Mouse (Mus musculus) lung, embryonic 16.5 days (tissue): ENCODE measurements around the gene Ubl5. TPM values are rescaled to one million over a fixed set of nuclear protein-coding genes. Genes with fewer than 3 reads are reported as not detected.
A peak's percentile ranks its signal among the peaks of the same experiment; 100 is the strongest.
"Not testable (repeated sequence)": the region's sequence is repeated elsewhere in the genome, so short reads cannot be mapped to it uniquely, and the experiment has no call there.

Experiments used
- ATAC-seq: fragments of 200-750 bp; cut with Nextera tagmentation; 2 replicates; pipeline ENCODE4 v1.8.0; 2017; ENCODE audit warnings: low read depth, mild to moderate bottlenecking, moderate library complexity
- H3K27ac ChIP-seq: fragments of 300-500 bp; sonication (generic); 2 replicates; pipeline ENCODE4 v1.5.1; 2014; ENCODE audit warnings: mild to moderate bottlenecking, control low read depth, low read length
- H3K27me3 ChIP-seq: fragments of 300-500 bp; sonication (generic); 2 replicates; pipeline ENCODE4 v1.6.1; 2014; ENCODE audit warnings: low read depth, low read length, mixed read lengths; ENCODE audit not compliant: control insufficient read depth, insufficient read depth
- H3K36me3 ChIP-seq: fragments of 300-500 bp; sonication (generic); 2 replicates; pipeline ENCODE4 v1.6.1; 2014; ENCODE audit warnings: low read length; ENCODE audit not compliant: control insufficient read depth, insufficient read depth
- H3K4me1 ChIP-seq: fragments of 300-500 bp; sonication (generic); replicated peaks from 2 replicates; pipeline ENCODE4 v1.6.1; 2014; ENCODE audit warnings: low read length, mixed read lengths; ENCODE audit not compliant: control insufficient read depth, insufficient read depth
- H3K4me2 ChIP-seq: fragments of 300-500 bp; sonication (generic); 2 replicates; pipeline ENCODE4 v1.6.1; 2014; ENCODE audit warnings: low read depth, low read length, control low read depth
- H3K4me3 ChIP-seq: fragments of 300-500 bp; sonication (generic); 2 replicates; pipeline ENCODE4 v1.5.1; 2014; ENCODE audit warnings: mild to moderate bottlenecking, low read length, control low read depth
- H3K9ac ChIP-seq: fragments of 300-500 bp; sonication (generic); 2 replicates; pipeline ENCODE4 v1.6.1; 2014; ENCODE audit warnings: low read length, control low read depth
- H3K9me3 ChIP-seq: fragments of 300-500 bp; sonication (generic); 2 replicates; pipeline ENCODE4 v1.6.1; 2016; ENCODE audit warnings: low read length; ENCODE audit not compliant: control insufficient read depth
- WGBS: fragments of 180-500 bp; shearing (Covaris S2); extraction: QIAGEN DNeasy Blood & Tissue Kit; methylation state at CpG from one replicate; pipeline ENCODE4 v1.1.7; 2014; 5-methylcytosine and 5-hydroxymethylcytosine counted together
- polyA plus RNA-seq: library from polyadenylated mRNA; unstranded; fragments of >200 nt; fragmentation: Nextera tagmentation; extraction: Ambion mirVana; gene quantifications from 2 replicates; pipeline ENCODE4 v1.2.1, GENCODE M21; 2015

Gene Ubl5
- polyA plus RNA-seq, 1 experiment from 2014 or later = 439 TPM

GRCm38 (mm10) chr9:20685081-20685861, 42.6 kb downstream of the Ubl5 start:
- 56% methylated on average over 16 of the region's 17 CpGs for WGBS
- no peaks in the 10 kb centered on the region for H3K4me1 ChIP-seq
- H3K9ac ChIP-seq = no peak overlapping the region
- no peaks in the 10 kb centered on the region for H3K36me3 ChIP-seq
- H3K27ac ChIP-seq = no peak overlapping the region
- no peak overlapping the region for H3K4me2 ChIP-seq
- H3K9me3 ChIP-seq = no peaks in the 10 kb centered on the region
- H3K27me3 ChIP-seq = no peaks in the 10 kb centered on the region
- H3K4me3 ChIP-seq = no peak overlapping the region
- no peak for ATAC-seq

GRCm38 (mm10) chr9:20689403-20689802, 46.7 kb downstream of the Ubl5 start:
- ATAC-seq = no peak

GRCm38 (mm10) chr9:20689913-20690312, 47.2 kb downstream of the Ubl5 start:
- no peak for ATAC-seq

More at GRCm38 (mm10) chr9:20689403-20689802, 46.7 kb downstream of the Ubl5 start:
- 20% methylated on average over 1 of the region's 1 CpGs for WGBS
- Histone ChIP-seq H3K36me3 (no peaks in the 10 kb centered on the region), H3K4me2 (no peak overlapping the region), H3K4me3 (no peak overlapping the region), H3K4me1 (no peaks in the 10 kb centered on the region), H3K27ac (no peak overlapping the region), H3K9ac (no peak overlapping the region), H3K9me3 (no peaks in the 10 kb centered on the region), H3K27me3 (peaks cover 5% of the 10 kb centered on the region)

GRCm38 (mm10) chr9:20690449-20690848, 47.8 kb downstream of the Ubl5 start:
- H3K4me2 ChIP-seq, H3K9me3 ChIP-seq, H3K4me1 ChIP-seq, H3K36me3 ChIP-seq, H3K4me3 ChIP-seq, H3K27ac ChIP-seq, ATAC-seq, H3K9ac ChIP-seq: not testable (repeated sequence)
- peaks cover 14% of the 10 kb centered on the region for H3K27me3 ChIP-seq
- WGBS = 88% methylated on average over 2 of the region's 2 CpGs

More at GRCm38 (mm10) chr9:20689913-20690312, 47.2 kb downstream of the Ubl5 start:
- Histone ChIP-seq H3K4me2 (no peak overlapping the region), H3K36me3 (no peaks in the 10 kb centered on the region), H3K27ac (no peak overlapping the region), H3K9ac (no peak overlapping the region), H3K27me3 (peaks cover 9% of the 10 kb centered on the region), H3K4me1 (no peaks in the 10 kb centered on the region), H3K4me3 (no peak overlapping the region), H3K9me3 (no peaks in the 10 kb centered on the region)
- WGBS = 2% methylated on average over 4 of the region's 4 CpGs

GRCm38 (mm10) chr9:20692863-20693262, 50.2 kb downstream of the Ubl5 start:
- H3K9ac ChIP-seq = no peak overlapping the region
- H3K27ac ChIP-seq = no peak overlapping the region
- ATAC-seq = no peak
- no peaks in the 10 kb centered on the region for H3K4me1 ChIP-seq
- H3K4me3 ChIP-seq = no peak overlapping the region
- no peaks in the 10 kb centered on the region for H3K36me3 ChIP-seq
- no peaks in the 10 kb centered on the region; the same call in 1 of the 2 replicates for H3K9me3 ChIP-seq
- WGBS = 77% methylated on average over 3 of the region's 3 CpGs
- peaks cover 14% of the 10 kb centered on the region for H3K27me3 ChIP-seq
- no peak overlapping the region for H3K4me2 ChIP-seq

GRCm38 (mm10) chr9:20694721-20695235, 52.1 kb downstream of the Ubl5 start:
- Histone ChIP-seq H3K9me3 (no peaks in the 10 kb centered on the region; the same call in 1 of the 2 replicates), H3K4me1 (no peaks in the 10 kb centered on the region), H3K4me3 (peak overlapping the region; percentile 36), H3K27ac (no peak overlapping the region), H3K4me2 (peak overlapping the region; percentile 54), H3K27me3 (peaks cover 14% of the 10 kb centered on the region), H3K9ac (peak overlapping the region; percentile 44), H3K36me3 (no peaks in the 10 kb centered on the region)
- 1% methylated on average over 25 of the region's 25 CpGs for WGBS
- ATAC-seq = no peak

- Histone ChIP-seq H3K4me1 (no peaks in the 10 kb centered on the region), H3K27me3 (peaks cover 14% of the 10 kb centered on the region)
Observed at GRCm38 (mm10) chr9:20696107-20696712, 53.5 kb downstream of the Ubl5 start.

More at GRCm38 (mm10) chr9:20696107-20696712, 53.5 kb downstream of the Ubl5 start:
- Histone ChIP-seq H3K27ac (no peak overlapping the region), H3K4me3 (no peak overlapping the region), H3K9ac (no peak overlapping the region), H3K9me3 (no peaks in the 10 kb centered on the region; the same call in 1 of the 2 replicates), H3K4me2 (no peak overlapping the region), H3K36me3 (no peaks in the 10 kb centered on the region)
- WGBS = 66% methylated on average over 5 of the region's 5 CpGs
- ATAC-seq = no peak

Other genes starting within 250 kb of the Ubl5 start
- gene Zfp26, start 182.7 kb upstream of the Ubl5 start, polyA plus RNA-seq = 20.5 and 21.5 TPM in 2 replicates
- 21.4 and 24.0 TPM in 2 replicates for gene Zfp426, start 150.1 kb upstream of the Ubl5 start, polyA plus RNA-seq
- gene Zfp266, start 121.5 kb upstream of the Ubl5 start, polyA plus RNA-seq = 113 and 120 TPM in 2 replicates
- 18.1 and 21.4 TPM in 2 replicates for gene Zfp846, start 61.6 kb upstream of the Ubl5 start, polyA plus RNA-seq
- gene Fbxl12, start 1.9 kb downstream of the Ubl5 start, polyA plus RNA-seq = 20.9 and 24.5 TPM in 2 replicates
- gene Pin1, start 9.2 kb downstream of the Ubl5 start, polyA plus RNA-seq = 47.4 and 50.3 TPM in 2 replicates
- 2.9 and 3.7 TPM in 2 replicates for gene Olfm2, start 103.5 kb downstream of the Ubl5 start, polyA plus RNA-seq
- 1.2 and 1.8 TPM in 2 replicates for gene Col5a3, start 172.2 kb downstream of the Ubl5 start, polyA plus RNA-seq
- not detected in 2 replicates for gene Rdh8, start 175.6 kb downstream of the Ubl5 start, polyA plus RNA-seq
- gene A230050P20Rik, start 225.8 kb downstream of the Ubl5 start, polyA plus RNA-seq = 18.8 and 22.4 TPM in 2 replicates
- gene Angptl6, start 236.8 kb downstream of the Ubl5 start, polyA plus RNA-seq = 2.7 and 3.1 TPM in 2 replicates
- 57.3 and 64.1 TPM in 2 replicates for gene Ppan, start 245.3 kb downstream of the Ubl5 start, polyA plus RNA-seq